Mouse (Mus musculus) kidney, embryonic 15.5 days (tissue): ENCODE results near the gene Aldob. TPM values are rescaled to one million over a fixed set of nuclear protein-coding genes. Genes with fewer than 3 reads are reported as not detected.

Experiments
- ATAC-seq: fragments of 200-750 bp; cut with Nextera tagmentation; replicated peaks from 2 replicates; pipeline ENCODE4 v1.8.0; 2017; ENCODE audit warnings: moderate TSS enrichment; ENCODE audit not compliant: low FRiP score
- H3K27ac ChIP-seq: fragments of 300-500 bp; sonication (generic); 2 replicates; pipeline ENCODE4 v1.5.1; 2015; ENCODE audit warnings: mild to moderate bottlenecking, inconsistent platforms
- H3K27me3 ChIP-seq: fragments of 300-500 bp; sonication (generic); 2 replicates; pipeline ENCODE4 v1.6.1; 2015; ENCODE audit warnings: inconsistent platforms
- H3K36me3 ChIP-seq: fragments of 300-500 bp; sonication (generic); 2 replicates; pipeline ENCODE4 v1.6.1; 2015; ENCODE audit warnings: inconsistent platforms
- H3K4me1 ChIP-seq: fragments of 300-500 bp; sonication (generic); 2 replicates; pipeline ENCODE4 v1.6.1; 2015; ENCODE audit warnings: inconsistent platforms
- H3K4me2 ChIP-seq: fragments of 300-500 bp; sonication (generic); 2 replicates; pipeline ENCODE4 v1.6.1; 2015; ENCODE audit warnings: moderate library complexity, mild to moderate bottlenecking, inconsistent platforms
- H3K4me3 ChIP-seq: fragments of 300-500 bp; sonication (generic); replicated peaks from 2 replicates; pipeline ENCODE4 v1.5.1; 2015; ENCODE audit warnings: mild to moderate bottlenecking, inconsistent platforms
- H3K9ac ChIP-seq: fragments of 300-500 bp; sonication (generic); 2 replicates; pipeline ENCODE4 v1.6.1; 2015; ENCODE audit warnings: mild to moderate bottlenecking, inconsistent platforms
- H3K9me3 ChIP-seq: fragments of 300-500 bp; sonication (generic); replicated peaks from 2 replicates; pipeline ENCODE4 v1.6.1; 2016; ENCODE audit warnings: inconsistent platforms
- WGBS: fragments of 180-500 bp; shearing (Covaris S2); methylation state at CpG from one replicate; pipeline ENCODE4 v1.1.7; 2015; ENCODE audit warnings: mixed read lengths; 5-methylcytosine and 5-hydroxymethylcytosine counted together
- polyA plus RNA-seq: library from polyadenylated mRNA; unstranded; fragments of >200 nt; fragmentation: Nextera tagmentation; extraction: Ambion mirVana; gene quantifications from 2 replicates; pipeline ENCODE4 v1.2.1, GENCODE M21; 2015

Gene Aldob
- polyA plus RNA-seq, 1 experiment from 2014 or later: 237 TPM

DNA sequence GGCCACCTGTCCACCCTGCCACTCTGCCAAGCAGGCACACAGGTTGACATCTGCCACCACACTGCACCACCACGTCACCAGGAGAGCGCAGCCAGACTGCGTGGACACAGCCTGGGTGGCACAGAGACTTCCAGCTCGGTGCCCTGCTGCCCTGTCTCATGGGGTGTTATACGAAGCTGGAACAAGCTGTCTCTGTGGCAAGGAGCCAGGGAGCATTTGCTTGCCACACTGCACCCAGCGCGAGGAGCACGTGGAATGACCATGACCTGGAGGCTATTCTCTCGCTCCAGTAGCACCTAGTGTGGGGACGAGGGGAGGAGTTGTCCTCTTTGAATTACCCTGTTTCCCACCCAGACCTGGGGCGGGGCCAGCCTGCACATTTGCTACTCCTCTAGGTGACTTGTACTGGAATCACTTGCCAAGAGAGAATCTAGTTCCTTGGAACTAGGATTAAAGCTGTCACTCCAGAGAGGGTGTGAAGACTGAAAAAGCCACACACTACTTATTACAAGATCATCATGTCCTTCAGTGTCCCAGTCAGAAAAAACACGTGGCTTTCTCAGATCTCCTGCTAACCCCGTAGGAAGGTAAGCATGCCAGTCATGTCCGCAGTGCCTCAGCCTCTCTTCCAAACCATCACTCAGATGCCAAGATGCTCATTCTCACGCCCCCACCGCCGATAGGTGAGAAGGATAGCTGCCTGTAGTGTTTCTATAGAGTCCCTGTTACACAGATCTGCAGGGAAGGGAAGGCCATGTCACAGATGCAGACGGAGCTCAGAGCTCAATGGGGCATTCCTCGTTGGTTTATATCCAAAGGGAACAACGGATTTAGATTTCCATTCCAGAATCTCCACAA is 10.8 kb upstream of the Aldob start:
- no peaks in the 10 kb centered on the region for H3K27me3 ChIP-seq
- WGBS: 59% methylated on average over 20 of the region's 20 CpGs

DNA sequence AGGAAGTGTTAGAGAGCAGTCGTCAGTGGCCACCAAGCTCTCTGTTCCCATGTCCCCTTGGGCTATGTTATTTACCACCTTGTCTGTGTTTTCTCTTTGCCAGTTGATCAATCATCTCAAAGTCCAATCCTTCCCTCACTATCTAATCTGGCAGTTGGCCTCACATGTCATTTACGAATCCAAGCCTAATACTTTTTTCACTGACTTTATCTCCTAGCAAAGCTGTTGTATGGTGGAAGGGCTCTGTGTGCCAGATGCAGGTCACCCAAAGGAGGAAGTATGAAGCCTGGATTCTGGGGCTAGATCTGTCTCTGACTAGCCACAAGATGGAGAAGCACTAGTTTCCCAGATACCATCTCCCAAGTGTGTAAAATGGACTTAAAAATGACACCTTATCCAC is 8.8 kb upstream of the Aldob start:
- Histone ChIP-seq H3K36me3 (no peaks in the 10 kb centered on the region), H3K9ac (no peak overlapping the region), H3K4me3 (no peak overlapping the region), H3K4me2 (no peak overlapping the region), H3K4me1 (0 out of 2 replicates have a peak, but pooled peaks cover 3% of the 10 kb centered on the region), H3K9me3 (no peaks in the 10 kb centered on the region), H3K27ac (no peak overlapping the region), H3K27me3 (no peaks in the 10 kb centered on the region)
- WGBS: 82% methylated on average over 2 of the region's 2 CpGs
- ATAC-seq: no peak

More for the DNA sequence above, 10.8 kb upstream of the Aldob start:
- Histone ChIP-seq H3K4me1 (0 out of 2 replicates have a peak, but pooled peaks cover 3% of the 10 kb centered on the region), H3K9me3 (no peaks in the 10 kb centered on the region), H3K9ac (no peak overlapping the region), H3K36me3 (no peaks in the 10 kb centered on the region), H3K27ac (no peak overlapping the region), H3K4me3 (no peak overlapping the region), H3K4me2 (no peak overlapping the region)
- peak; percentile 64; the same call in 1 of the 2 replicates for ATAC-seq

DNA sequence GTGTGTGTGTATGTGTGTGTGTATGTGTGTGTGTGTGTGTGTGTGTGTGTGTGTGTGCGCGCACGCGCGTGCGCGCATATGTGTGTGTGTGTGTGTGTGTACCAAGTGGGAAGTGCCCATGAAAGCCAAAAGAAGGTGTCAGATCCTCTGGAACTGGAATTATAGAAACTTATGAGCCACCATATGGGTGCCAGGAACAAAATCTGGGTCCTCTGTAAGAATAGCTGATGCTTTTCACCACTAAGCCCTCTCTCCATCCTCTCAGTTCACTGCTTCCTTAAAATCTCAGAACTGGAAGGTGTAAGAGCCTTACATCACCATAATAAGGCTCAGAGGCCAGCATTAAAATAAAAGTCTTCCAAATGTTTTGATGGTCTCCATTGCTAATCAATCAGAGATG is 8.0 kb upstream of the Aldob start:
- ATAC-seq: no peak
- over 99% methylated on average over 7 of the region's 7 CpGs for WGBS
- H3K27me3 ChIP-seq: no peaks in the 10 kb centered on the region

DNA sequence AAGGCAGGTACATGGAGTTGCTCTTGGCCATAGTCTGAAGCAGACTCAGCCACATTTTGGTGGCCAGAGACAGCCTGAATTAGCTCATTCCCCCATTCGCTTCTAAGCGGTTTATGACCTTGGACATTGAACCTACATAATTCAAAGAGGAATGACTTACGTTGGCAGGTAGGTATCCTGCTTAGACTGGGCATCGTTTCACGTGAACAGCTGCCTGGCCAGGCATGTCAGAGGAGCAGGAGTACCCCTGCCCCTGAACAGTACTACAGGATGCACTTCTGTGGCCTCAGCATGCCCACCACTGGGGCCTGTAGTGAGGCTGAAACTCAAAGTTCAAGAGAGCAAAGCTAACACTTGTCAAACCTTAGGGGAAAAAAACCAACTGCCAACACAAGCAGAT is 4.0 kb upstream of the Aldob start:
- Histone ChIP-seq H3K36me3 (no peaks in the 10 kb centered on the region), H3K27ac (no peak overlapping the region), H3K27me3 (no peaks in the 10 kb centered on the region), H3K4me3 (no peak overlapping the region), H3K4me2 (no peak overlapping the region), H3K9me3 (no peaks in the 10 kb centered on the region), H3K4me1 (no peaks in the 10 kb centered on the region), H3K9ac (no peak overlapping the region)
- ATAC-seq: peak; percentile 81
- WGBS: 45% methylated on average over 5 of the region's 5 CpGs

More for the DNA sequence above, 8.0 kb upstream of the Aldob start:
- Histone ChIP-seq H3K36me3 (no peaks in the 10 kb centered on the region), H3K4me3 (no peak overlapping the region), H3K4me1 (0 out of 2 replicates have a peak, but pooled peaks cover 3% of the 10 kb centered on the region), H3K27ac (no peak overlapping the region), H3K9ac (no peak overlapping the region), H3K9me3 (no peaks in the 10 kb centered on the region), H3K4me2 (no peak overlapping the region)

DNA sequence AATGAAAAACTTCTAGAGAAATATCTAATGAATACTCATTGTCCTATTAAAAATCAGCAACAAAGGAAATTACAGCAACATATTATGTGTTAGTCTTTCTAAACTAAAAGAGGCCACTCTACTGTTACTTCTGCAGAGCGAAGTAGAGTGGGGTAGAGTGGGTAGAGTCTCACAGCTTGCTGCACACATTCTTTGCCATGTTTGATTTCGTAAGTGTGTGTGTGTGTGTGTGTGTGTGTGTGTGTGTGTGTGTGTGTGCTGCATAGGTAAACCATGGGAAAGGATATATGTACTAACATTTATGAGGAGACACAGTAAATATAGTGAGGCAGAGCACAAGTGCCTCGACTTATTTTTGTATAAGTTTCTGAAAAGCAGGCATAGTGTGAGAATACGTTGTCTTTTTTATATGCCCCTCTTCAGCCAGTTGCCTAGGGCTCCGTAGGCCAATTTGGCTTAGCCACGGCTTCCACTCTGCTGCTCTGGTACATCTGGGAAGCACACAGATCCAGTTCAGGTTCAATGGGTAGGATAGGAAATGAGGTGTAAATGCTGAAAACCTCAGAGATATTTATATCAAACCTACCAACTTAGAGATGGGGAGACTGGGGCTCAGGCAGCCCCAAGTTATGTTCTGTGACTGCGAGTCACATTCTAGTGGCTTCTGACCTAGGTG is 1.7 kb downstream of the Aldob start:
- Histone ChIP-seq H3K4me2 (no peak overlapping the region), H3K9me3 (no peaks in the 10 kb centered on the region), H3K36me3 (no peaks in the 10 kb centered on the region), H3K27me3 (no peaks in the 10 kb centered on the region), H3K4me1 (no peaks in the 10 kb centered on the region), H3K4me3 (no peak overlapping the region), H3K9ac (no peak overlapping the region), H3K27ac (peak overlapping the region; percentile 75)
- ATAC-seq: peak; percentile 61
- whole genome bisulfite sequencing: 78% methylated on average over 7 of the region's 7 CpGs

DNA sequence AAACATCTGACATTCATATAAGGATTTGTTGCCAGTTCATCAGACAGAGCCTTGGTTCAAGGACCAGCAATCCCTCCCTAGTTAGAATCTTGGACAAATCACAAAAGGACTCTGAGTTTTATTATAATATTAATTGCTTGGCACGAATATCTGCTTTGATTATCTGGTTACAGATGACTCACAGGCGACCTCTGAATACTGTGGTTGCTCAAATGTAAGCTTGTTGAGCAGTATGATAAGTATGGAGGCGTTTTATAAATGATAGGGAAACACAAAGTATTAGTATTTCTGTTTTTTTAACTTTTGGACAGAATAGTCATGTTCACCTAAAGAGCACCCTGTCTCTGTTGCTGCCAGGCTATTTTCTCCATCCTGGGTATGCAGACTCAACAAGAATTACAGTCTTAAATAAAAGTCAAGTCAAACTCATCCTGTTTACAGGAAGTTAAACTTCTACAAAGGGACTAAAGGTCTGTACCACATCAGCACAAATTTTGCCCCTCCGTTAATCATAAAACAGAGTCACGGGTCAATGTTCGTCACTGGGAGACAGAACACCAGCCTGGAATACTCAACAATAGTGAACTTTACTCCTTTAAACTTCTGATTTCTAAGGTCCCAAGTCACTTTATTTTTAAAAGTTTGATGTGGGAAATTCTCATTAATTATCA is 2.3 kb downstream of the Aldob start:
- Histone ChIP-seq H3K9ac (no peak overlapping the region), H3K27ac (0 out of 2 replicates have a peak overlapping the region, but pooled peaks have one; percentile 19), H3K4me1 (no peaks in the 10 kb centered on the region), H3K36me3 (no peaks in the 10 kb centered on the region), H3K4me3 (no peak overlapping the region), H3K27me3 (no peaks in the 10 kb centered on the region), H3K4me2 (no peak overlapping the region), H3K9me3 (no peaks in the 10 kb centered on the region)
- WGBS: 51% methylated on average over 6 of the region's 6 CpGs
- peak; percentile 81 for ATAC-seq

DNA sequence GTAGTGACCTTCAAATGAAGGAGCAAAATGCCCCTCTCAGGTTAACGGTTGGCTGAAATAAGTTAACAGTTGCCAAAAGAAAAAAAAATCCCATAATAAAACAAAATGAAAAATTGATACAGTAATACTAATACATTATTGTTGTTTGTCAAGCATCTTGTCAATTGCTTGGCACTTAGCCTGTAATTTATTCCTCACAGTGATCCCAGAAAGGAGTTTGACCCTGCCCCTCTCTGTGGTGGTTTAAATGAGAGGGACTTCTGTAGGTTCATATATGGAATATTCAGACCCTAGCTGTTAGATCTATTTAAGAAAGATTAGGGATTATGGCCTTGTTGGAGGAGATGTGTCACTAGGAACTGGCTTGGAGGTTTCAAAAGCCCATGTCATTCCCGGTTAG is 3.3 kb downstream of the Aldob start:
- Histone ChIP-seq H3K9me3 (no peaks in the 10 kb centered on the region), H3K4me2 (no peak overlapping the region), H3K9ac (no peak overlapping the region), H3K4me1 (no peaks in the 10 kb centered on the region), H3K27ac (no peak overlapping the region), H3K36me3 (no peaks in the 10 kb centered on the region), H3K4me3 (no peak overlapping the region), H3K27me3 (no peaks in the 10 kb centered on the region)
- ATAC-seq: no peak
- WGBS: 69% methylated on average over 2 of the region's 2 CpGs

DNA sequence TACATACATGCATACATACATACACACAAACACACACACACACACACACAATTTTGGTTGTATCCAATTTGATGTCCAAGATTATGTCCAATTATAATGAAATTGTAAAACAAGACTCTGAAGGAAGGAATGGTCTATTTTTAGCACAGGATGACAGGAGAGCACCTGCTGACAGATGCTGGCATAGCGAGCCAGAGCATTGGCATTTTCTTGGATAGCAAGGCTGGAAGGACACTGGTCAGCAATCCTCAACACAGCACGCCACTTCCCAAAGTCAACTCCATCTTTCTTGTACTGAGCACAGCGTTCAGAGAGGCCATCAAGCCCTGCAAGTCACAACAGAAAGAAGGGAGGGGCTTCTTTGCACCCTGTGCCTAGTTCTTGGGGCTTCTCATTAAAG is 8.4 kb downstream of the Aldob start:
- no peak overlapping the region for H3K9ac ChIP-seq
- ATAC-seq: no peak
- H3K36me3 ChIP-seq: no peaks in the 10 kb centered on the region
- no peaks in the 10 kb centered on the region for H3K27me3 ChIP-seq
- no peaks in the 10 kb centered on the region for H3K9me3 ChIP-seq
- no peak overlapping the region for H3K27ac ChIP-seq
- H3K4me1 ChIP-seq: no peaks in the 10 kb centered on the region
- H3K4me3 ChIP-seq: no peak overlapping the region
- WGBS: 79% methylated on average over 3 of the region's 3 CpGs
- H3K4me2 ChIP-seq: no peak overlapping the region

DNA sequence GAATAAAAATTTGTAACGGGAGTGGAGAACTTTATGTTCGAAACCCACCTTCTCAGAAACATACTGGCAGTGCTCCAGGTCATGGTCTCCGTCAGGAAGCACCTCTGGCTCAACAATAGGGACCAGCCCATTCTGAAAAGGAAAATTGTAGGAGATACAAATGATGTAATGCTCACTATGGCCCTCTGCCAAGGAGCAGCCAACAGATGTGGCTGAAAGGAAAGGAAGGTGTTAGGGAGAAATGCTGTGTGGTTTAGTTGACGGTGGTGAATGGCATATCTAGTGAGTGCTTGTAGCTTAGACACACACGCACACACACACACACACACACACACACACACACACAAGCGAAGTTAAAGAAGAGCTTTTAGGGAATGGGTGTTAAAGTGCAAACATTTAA is 9.7 kb downstream of the Aldob start:
- H3K4me2 ChIP-seq: no peak overlapping the region
- ATAC-seq: no peak
- no peaks in the 10 kb centered on the region for H3K36me3 ChIP-seq
- no peaks in the 10 kb centered on the region for H3K4me1 ChIP-seq
- no peak overlapping the region for H3K27ac ChIP-seq
- H3K9me3 ChIP-seq: no peaks in the 10 kb centered on the region
- no peaks in the 10 kb centered on the region for H3K27me3 ChIP-seq
- 62% methylated on average over 6 of the region's 6 CpGs for WGBS
- H3K4me3 ChIP-seq: no peak overlapping the region
- no peak overlapping the region for H3K9ac ChIP-seq

DNA sequence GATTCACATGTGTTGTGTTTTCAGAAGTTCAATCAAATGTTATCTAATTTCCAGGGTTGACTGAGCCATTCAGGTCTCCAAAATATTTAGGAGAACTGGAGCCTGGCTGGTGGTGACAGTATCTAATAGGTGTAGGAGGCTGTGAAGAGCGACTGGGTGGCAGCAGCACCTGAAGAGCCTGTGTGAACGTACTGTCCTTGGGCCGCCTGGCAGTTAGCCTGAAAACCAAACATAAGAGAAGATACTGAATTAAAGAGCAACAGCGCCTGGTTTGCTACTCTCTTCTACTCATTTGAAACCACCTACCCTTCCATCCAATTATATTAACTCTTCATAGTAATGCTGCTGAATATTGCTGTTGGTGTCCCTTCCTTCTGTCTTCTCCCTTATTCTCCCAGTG is 12.7 kb downstream of the Aldob start:
- Histone ChIP-seq H3K4me3 (no peak overlapping the region), H3K27ac (no peak overlapping the region), H3K9me3 (no peaks in the 10 kb centered on the region), H3K36me3 (peaks cover 9% of the 10 kb centered on the region), H3K4me1 (no peaks in the 10 kb centered on the region), H3K4me2 (no peak overlapping the region), H3K9ac (no peak overlapping the region), H3K27me3 (no peaks in the 10 kb centered on the region)
- 88% methylated on average over 4 of the region's 4 CpGs for WGBS
- no peak for ATAC-seq

DNA sequence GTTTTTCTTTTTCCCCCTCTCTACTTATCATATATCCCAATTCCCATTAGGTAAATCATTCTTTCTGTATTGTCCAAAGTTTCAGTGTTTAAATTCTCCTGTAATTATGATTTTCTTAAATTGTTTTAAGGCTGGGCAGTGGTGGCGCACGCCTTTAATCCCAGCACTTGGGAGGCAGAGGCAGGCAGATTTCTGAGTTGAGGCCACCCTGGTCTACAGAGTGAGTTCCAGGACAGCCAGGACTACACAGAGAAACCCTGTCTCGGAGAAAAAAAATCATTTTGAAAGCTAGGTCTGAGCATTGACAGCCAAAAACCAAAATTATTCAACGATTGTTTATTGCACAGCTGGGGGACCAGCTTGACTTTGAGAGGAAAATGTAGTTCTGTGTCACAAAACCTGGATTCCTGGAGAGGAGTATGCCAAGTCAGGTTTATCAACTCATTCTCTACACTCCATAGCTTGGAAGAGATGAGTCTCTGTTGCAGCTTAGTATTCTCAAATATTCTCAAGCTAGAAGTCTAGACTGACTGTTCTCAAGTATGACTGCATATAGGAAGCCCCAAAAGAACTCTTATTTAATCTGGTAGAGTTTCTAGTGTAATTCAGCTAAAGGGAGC is 13.6 kb downstream of the Aldob start:
- Histone ChIP-seq H3K4me2 (no peak overlapping the region), H3K27me3 (no peaks in the 10 kb centered on the region), H3K9ac (no peak overlapping the region), H3K4me3 (no peak overlapping the region), H3K9me3 (peaks cover 4% of the 10 kb centered on the region; the same call in 1 of the 2 replicates), H3K27ac (no peak overlapping the region), H3K4me1 (no peaks in the 10 kb centered on the region), H3K36me3 (peaks cover 13% of the 10 kb centered on the region)
- ATAC-seq: no peak
- WGBS: 90% methylated on average over 4 of the region's 4 CpGs

DNA sequence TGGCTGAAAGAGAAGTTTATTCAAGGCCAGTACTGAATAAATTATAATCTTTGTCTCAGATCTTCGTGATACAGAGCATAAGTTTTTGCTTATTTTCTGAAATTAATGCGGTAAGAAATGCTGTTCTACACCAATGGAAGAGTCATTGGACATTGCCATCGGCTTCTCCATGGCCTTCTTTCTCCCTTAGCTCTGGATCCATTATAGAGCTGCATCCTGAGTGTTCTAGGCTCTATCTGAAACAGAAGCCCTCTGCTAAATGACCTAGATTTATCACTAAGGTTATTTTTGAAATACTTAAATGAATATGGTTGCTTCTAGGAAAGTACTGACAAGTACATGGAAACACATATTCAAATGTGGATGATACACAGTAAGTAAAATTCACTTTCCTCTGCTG is 14.3 kb downstream of the Aldob start:
- H3K4me1 ChIP-seq: no peaks in the 10 kb centered on the region
- peaks cover 12% of the 10 kb centered on the region for H3K9me3 ChIP-seq
- 85% methylated on average over 3 of the region's 3 CpGs for WGBS
- no peak for ATAC-seq
- no peaks in the 10 kb centered on the region for H3K27me3 ChIP-seq
- H3K4me3 ChIP-seq: no peak overlapping the region
- no peak overlapping the region for H3K27ac ChIP-seq
- H3K9ac ChIP-seq: no peak overlapping the region
- peaks cover 20% of the 10 kb centered on the region for H3K36me3 ChIP-seq
- H3K4me2 ChIP-seq: no peak overlapping the region
